Mouse (Mus musculus) C3H10T1/2 (cell line): ENCODE measurements around the gene AC141477.1. TPM values are rescaled to one million over a fixed set of nuclear protein-coding genes. Genes with fewer than 3 reads are reported as not detected.

ENCODE experiments used
- polyA plus RNA-seq, 2 experiments: library from polyadenylated mRNA; unstranded; fragments of >200 nt; fragmentation: generic; extraction: Trizol; gene quantifications; one replicate each; pipeline ENCODE4 v1.2.1; 2012; ENCODE audit warnings: missing spikeins in 2 of 2

The AC141477.1 gene
- not detected for polyA plus RNA-seq

DNA sequence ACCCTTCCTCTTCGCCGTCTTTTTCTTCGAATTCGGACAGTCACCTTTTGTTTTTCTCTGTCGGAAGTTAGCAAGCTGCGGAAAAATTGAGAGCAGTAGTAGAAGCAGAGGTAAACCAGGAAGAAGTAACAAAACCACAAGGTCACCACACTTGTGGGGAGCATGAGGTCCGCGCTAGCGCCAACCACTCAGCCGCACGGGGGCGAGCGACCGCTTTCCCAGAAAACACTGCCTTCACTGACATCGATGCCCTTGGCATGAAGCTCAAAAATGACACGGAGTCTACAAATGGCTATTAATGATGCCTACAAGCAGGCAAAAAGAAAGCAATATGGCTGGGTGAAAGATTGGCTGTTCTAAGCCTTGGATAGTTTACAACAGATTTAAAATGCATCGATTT is at the start of gene AC141477.1:
TSS of gene AC141477.1 (minus strand) at position 164 of the 400 bp plus-strand sequence.

DNA sequence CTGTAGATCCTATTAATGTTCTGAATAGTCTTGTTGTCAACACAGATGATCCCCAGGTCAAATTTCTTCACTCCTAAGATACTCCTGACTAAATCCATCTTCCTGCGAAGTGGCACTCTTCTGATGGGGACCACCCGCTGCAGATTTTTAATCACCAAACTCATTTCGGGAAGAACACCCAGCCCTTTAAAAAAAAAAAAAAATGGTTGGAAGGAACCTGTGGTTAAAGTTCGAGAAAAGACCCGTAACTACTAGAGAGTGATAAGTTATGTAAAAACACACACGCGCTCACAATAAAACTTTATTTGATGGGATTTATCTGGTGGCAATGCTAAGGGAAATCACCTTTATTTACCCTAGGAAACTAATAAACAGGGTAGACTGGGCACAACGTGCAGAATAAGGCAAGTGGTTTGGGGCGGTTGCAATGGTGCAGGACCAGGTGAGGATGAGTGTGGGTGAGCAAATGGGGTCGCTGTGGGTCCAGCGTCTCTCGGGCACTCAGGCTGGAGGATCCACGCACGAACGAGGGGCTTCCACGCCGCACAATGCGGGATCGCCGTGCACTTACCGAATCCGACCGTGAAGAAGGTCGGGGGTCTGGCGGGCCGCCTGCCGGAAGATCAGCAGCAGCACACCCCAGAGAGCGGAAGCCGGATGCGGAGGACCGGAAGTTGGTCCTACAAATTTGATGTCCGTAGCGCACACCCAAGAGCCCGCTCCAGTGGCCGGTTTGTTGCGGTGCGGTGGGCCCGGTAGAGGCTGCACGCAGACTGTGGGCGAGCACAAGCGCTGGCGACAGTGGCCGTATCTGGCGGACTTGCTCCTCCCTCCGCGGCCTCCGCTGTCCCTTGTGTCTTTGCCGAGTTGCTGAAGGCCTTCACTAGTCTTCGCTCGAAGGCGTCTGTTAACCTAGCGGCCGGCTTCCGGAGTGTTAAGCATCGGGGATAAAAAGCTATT is 28.2 kb upstream of the AC141477.1 start, which contains the start of the genes Mcm3ap and Ybey:
TSS of gene Mcm3ap (plus strand) at position 725 of the 960 bp plus-strand sequence.
TSS of gene Ybey (minus strand) at position 912 of the 960 bp plus-strand sequence.

DNA sequence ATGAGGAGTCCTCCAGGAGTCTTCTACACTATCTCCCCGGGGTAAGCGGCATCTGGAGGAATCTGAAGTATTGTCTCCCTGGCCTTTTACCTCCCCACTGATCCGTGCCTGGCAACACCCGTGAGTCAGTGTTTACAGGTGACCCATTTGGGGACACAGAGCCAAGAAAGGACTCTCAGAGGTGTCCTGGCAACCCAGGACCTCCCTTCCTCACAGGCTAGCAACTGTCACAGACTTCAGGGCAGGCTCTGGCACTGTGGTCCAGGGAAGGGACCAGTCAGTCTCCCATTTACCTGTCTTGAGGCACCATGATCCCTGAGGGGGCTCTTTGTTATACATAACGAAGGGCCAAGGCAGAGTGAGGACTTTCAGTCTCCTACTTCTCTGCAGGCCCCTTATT is 8.6 kb upstream of the AC141477.1 start, which contains the start of gene 2610028H24Rik:
TSS of gene 2610028H24Rik (plus strand) at position 231 of the 400 bp plus-strand sequence.

DNA sequence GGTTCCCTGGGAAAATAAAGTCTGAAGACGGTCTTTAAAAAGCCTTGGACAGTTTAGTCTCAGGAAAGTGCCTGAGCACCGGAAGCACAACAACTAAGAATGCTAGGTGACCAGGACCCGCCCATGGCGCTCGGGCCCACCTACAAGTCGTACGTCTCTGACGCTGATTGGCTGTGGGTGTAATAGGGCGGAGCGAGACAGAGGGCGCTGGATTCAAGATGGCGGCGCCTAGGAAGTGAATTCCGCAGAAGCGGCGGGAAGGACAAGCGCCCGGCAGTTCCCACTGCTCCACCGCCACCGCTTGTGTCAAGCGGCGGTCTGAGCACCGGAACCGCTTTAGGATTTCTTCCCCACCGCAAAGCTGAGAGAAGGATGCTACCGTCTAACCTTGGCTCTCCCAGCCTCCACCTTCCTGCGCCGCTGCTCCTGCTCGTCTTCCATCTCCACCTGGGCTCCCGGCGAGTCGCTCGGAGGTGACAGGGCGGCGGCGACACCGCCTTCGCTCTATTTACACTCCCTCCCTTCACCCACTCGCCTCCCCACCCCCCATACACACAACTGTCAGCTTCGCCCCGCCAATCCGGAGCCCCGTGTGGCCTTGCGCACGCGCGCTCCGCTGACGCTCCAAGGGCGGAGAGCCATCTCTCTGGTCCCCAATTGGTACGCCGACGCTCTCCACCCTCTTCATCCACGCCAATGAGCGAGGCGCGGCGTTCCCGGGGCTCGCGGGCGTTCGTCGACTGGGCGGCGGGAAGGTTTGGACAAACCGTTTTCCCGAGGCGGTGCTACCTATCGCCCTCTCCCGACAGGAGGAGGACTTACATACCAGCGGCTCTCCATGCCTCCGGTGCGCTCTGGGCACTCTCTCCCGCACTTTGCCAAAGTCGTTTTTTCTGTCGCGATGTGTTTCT is 2.2 kb upstream of the AC141477.1 start, which contains the start of gene Pcnt:
TSS of gene Pcnt (minus strand) at position 609 of the 911 bp plus-strand sequence.

Other genes with a start within 250 kb of the AC141477.1 start
- gene Prmt2, start 202.6 kb downstream of the AC141477.1 start, polyA plus RNA-seq = 10 to 100 TPM; 25.9 to 73.7 TPM
- 10 to 100 TPM in 1 of 2 experiments, under 1 TPM in 1; 0.20 to 12.9 TPM for gene S100b, start 186.6 kb downstream of the AC141477.1 start, polyA plus RNA-seq
- 10 to 100 TPM in 1 of 2 experiments, 1 to 10 TPM in 1; 2.4 to 17.1 TPM for gene Dip2a, start 95.2 kb downstream of the AC141477.1 start, polyA plus RNA-seq
- 10 to 100 TPM in 1 of 2 experiments, 1 to 10 TPM in 1; 6.6 to 20.8 TPM for gene Pcnt, start 2.3 kb upstream of the AC141477.1 start, polyA plus RNA-seq
- under 1 TPM in 1 of 2 experiments, not detected in 1; 0.02 TPM for gene 2610028H24Rik, start 8.6 kb upstream of the AC141477.1 start, polyA plus RNA-seq
- gene Mcm3ap, start 28.5 kb upstream of the AC141477.1 start, polyA plus RNA-seq = 10 to 100 TPM; 29.3 to 73.1 TPM
- gene Ybey, start 28.7 kb upstream of the AC141477.1 start, polyA plus RNA-seq = 1 to 10 TPM in 1 of 2 experiments, under 1 TPM in 1; 0.84 to 3.0 TPM
- 10 to 100 TPM; 10.1 to 15.0 TPM for gene Lss, start 91.1 kb upstream of the AC141477.1 start, polyA plus RNA-seq
- under 1 TPM in 1 of 2 experiments, not detected in 1; 0.14 TPM for gene Spatc1l, start 121.8 kb upstream of the AC141477.1 start, polyA plus RNA-seq
- under 1 TPM in 1 of 2 experiments, not detected in 1; 0.13 TPM for gene Ftcd, start 135.2 kb upstream of the AC141477.1 start, polyA plus RNA-seq
- 100 to 1,000 TPM in 1 of 2 experiments, 10 to 100 TPM in 1; 22.1 to 876 TPM for gene Col6a2, start 183.2 kb upstream of the AC141477.1 start, polyA plus RNA-seq